In genomic region chr12:108869575-108869974, GRCm38 (mm10) we compare ENCODE assay signal across 11 mouse cellular contexts. TPM values are rescaled to one million over a fixed set of nuclear protein-coding genes. Genes with fewer than 3 reads are reported as not detected.
DNase-seq lines count a peak whose midpoint lies in the region; ATAC-seq and TF ChIP-seq lines count a peak whose summit lies in the region.
"Had no signal": no experiment of that assay in that cellular context is flagged by ENCODE, and none has a peak within 500 bp of the region (broad histone marks: within the 10 kb centered on the region; RNA-seq: fewer than 3 reads in every experiment).

No protein-coding gene starts in this region.

- no peaks in the 10 kb centered on the region for H3K9me3 ChIP-seq in CH12.LX (replicated peaks; ENCODE audit: low read length)
- H3K9me3 ChIP-seq: embryonic facial prominence, embryonic 15.5 days; limb, embryonic 12.5 days had no signal

- in situ Hi-C loops in CH12.LX (cut with MboI; ENCODE audit: low pct_ligation_motif_present, low pct_unique_long_range_greater_than_20kb, low sequenced_read_pairs), result no loop called here

- H3K4me2 ChIP-seq in CH12.LX (ENCODE audit: insufficient read depth, low read depth, poor library complexity, severe bottlenecking), result no peak overlapping the region
- H3K4me2 ChIP-seq: embryonic facial prominence, embryonic 15.5 days; limb, embryonic 12.5 days had no signal

- peak; percentile 67 for ATAC-seq in granulocyte monocyte progenitor cell, adult 5-6 weeks (replicated peaks; ENCODE audit: poor library complexity, severe bottlenecking)
- ATAC-seq in activated CD4-positive, CD25-positive, alpha-beta regulatory T cell, adult 4 months, result no peak

- H3K9ac ChIP-seq in CH12.LX (ENCODE audit: insufficient read depth, low read depth), result no peak overlapping the region
- H3K9ac ChIP-seq: embryonic facial prominence, embryonic 15.5 days; limb, embryonic 12.5 days had no signal

- dilution Hi-C loops in CH12.LX (cut with MboI; ENCODE audit: extremely low pct_ligation_motif_present, extremely low pct_unique_long_range_greater_than_20kb, low sequenced_read_pairs), result no loop called here

- peak; percentile 64 for TF ChIP-seq CTCF in layer of hippocampus, adult 2 months (conservative IDR thresholded peaks at IDR 0.05)
- TF ChIP-seq CTCF in CH12.LX (conservative IDR thresholded peaks at IDR 0.05 in 1 of 2, IDR thresholded peaks at IDR 0.05 in 1 of 2; ENCODE audit: low read depth in 2 of 2, low read length in 2 of 2), result peak in 1 of 2 experiments; percentile 40; a peak in 2 of 4 replicates

- DNase-seq in adrenal gland, postnatal 14 days, result peak; percentile 38
- no peak for DNase-seq in adrenal gland, adult 18-20 months (ENCODE audit: low spot score in 2 of 2)
- DNase-seq in layer of hippocampus, adult 2 months (ENCODE audit: low spot score in 2 of 2), result no peak
- DNase-seq in layer of hippocampus, postnatal 10 days (ENCODE audit: low spot score in 2 of 2), result no peak
- peak; percentile 31 for DNase-seq in CH12.LX (ENCODE audit: extremely low read depth)
- no peak for DNase-seq in yolk sac, embryonic 10.5 days (ENCODE audit: low spot score)
- DNase-seq: adrenal gland, postnatal 10 days had no signal

- H3K36me3 ChIP-seq in CH12.LX (replicated peaks in 1 of 2; ENCODE audit: control insufficient read depth in 1 of 2, insufficient read depth in 1 of 2, low read length in 1 of 2), result peaks cover 87 to 96% of the 10 kb centered on the region in 2 experiments

- no peak overlapping the region for H3K4me3 ChIP-seq in layer of hippocampus, adult 2 months
- no peak overlapping the region for H3K4me3 ChIP-seq in CH12.LX (replicated peaks in 1 of 3; ENCODE audit: low read depth in 2 of 3, low read length in 2 of 3, poor library complexity in 1 of 3)
- H3K4me3 ChIP-seq: embryonic facial prominence, embryonic 15.5 days; limb, embryonic 12.5 days had no signal

- no peak for TF ChIP-seq RAD21 in CH12.LX (IDR thresholded peaks at IDR 0.05; ENCODE audit: low read depth, low read length)

- no peak for TF ChIP-seq POLR2A in CH12.LX (IDR thresholded peaks at IDR 0.05; ENCODE audit: low read depth, low read length)

- H3K79me2 ChIP-seq in CH12.LX (replicated peaks; ENCODE audit: control insufficient read depth, extremely low read depth, insufficient read depth, poor library complexity, severe bottlenecking), result no peaks in the 10 kb centered on the region

- no peak for TF ChIP-seq EP300 in CH12.LX (IDR thresholded peaks at IDR 0.05; ENCODE audit: low read length)

- H3K27ac ChIP-seq in layer of hippocampus, adult 2 months, result no peak overlapping the region
- no peak overlapping the region for H3K27ac ChIP-seq in CH12.LX (ENCODE audit: insufficient read depth, low read depth)
- H3K27ac ChIP-seq: embryonic facial prominence, embryonic 15.5 days; limb, embryonic 12.5 days had no signal

- no peaks in the 10 kb centered on the region for H3K27me3 ChIP-seq in CH12.LX (replicated peaks)
- H3K27me3 ChIP-seq: embryonic facial prominence, embryonic 15.5 days; limb, embryonic 12.5 days had no signal

- no peaks in the 10 kb centered on the region for H3K4me1 ChIP-seq in CH12.LX (ENCODE audit: control insufficient read depth in 1 of 2, insufficient read depth in 2 of 2)
- H3K4me1 ChIP-seq: embryonic facial prominence, embryonic 15.5 days; limb, embryonic 12.5 days had no signal

TF ChIP-seq in CH12.LX, 34 proteins besides CTCF, POLR2A, EP300 and RAD21:
- TF ChIP-seq SMC3 (IDR thresholded peaks at IDR 0.05; ENCODE audit: low read depth, low read length), result peak; percentile 14; the same call in 1 of the 2 replicates
- no peak for TF ChIP-seq PAX5 (IDR thresholded peaks at IDR 0.05; ENCODE audit: low read length)
- TF ChIP-seq MXI1 (IDR thresholded peaks at IDR 0.05; ENCODE audit: low read depth, low read length), result no peak

RNA-seq across cellular contexts. Expression of gene Wdr25, which starts 23.9 kb away (rescaled TPM):
- 4.9 and 6.7 TPM in 2 replicates for total RNA-seq in adrenal gland, postnatal 14 days (2021)
- total RNA-seq in adrenal gland, adult 18-20 months (2021), result 1 to 10 TPM; 5.0 to 5.7 TPM
- total RNA-seq in layer of hippocampus, adult 2 months (2021), result 10 to 100 TPM; 11.0 to 12.2 TPM
- 1 to 10 TPM; 7.1 to 9.0 TPM for total RNA-seq in layer of hippocampus, postnatal 10 days (2021)
- total RNA-seq in CH12.LX (2012; rRNA removed), result 8.7 and 12.4 TPM in 2 replicates
- 8.3 and 11.0 TPM in 2 replicates for total RNA-seq in CH12.LX (2014; rRNA removed)
- polyA plus RNA-seq in CH12.LX (2012; ENCODE audit: insufficient read length, low read depth), result 10.8 and 17.8 TPM in 2 replicates
- total RNA-seq in granulocyte monocyte progenitor cell, adult 5-6 weeks (2014; fragmentation: Nextera tagmentation), result 7.9 and 16.6 TPM in 2 replicates
- 3.4 and 8.1 TPM in 2 replicates for total RNA-seq in granulocyte monocyte progenitor cell, adult 5-6 weeks (2017)
- 1 to 10 TPM; 3.3 to 6.9 TPM for polyA plus RNA-seq in activated CD4-positive, CD25-positive, alpha-beta regulatory T cell, adult 4 months (2017; shearing (Covaris generic))

RNA-seq across cellular contexts. Expression of gene Wars, which starts 24.4 kb away (rescaled TPM):
- 50.3 and 56.5 TPM in 2 replicates for total RNA-seq in adrenal gland, postnatal 14 days (2021)
- 10 to 100 TPM; 59.5 to 60.2 TPM for total RNA-seq in adrenal gland, adult 18-20 months (2021)
- 10 to 100 TPM; 82.0 to 86.2 TPM for total RNA-seq in layer of hippocampus, adult 2 months (2021)
- total RNA-seq in layer of hippocampus, postnatal 10 days (2021), result 10 to 100 TPM; 82.9 to 91.9 TPM
- total RNA-seq in CH12.LX (2012; rRNA removed), result 73.5 and 76.9 TPM in 2 replicates
- 83.0 and 88.0 TPM in 2 replicates for total RNA-seq in CH12.LX (2014; rRNA removed)
- 85.5 and 93.5 TPM in 2 replicates for polyA plus RNA-seq in CH12.LX (2012; ENCODE audit: insufficient read length, low read depth)
- total RNA-seq in granulocyte monocyte progenitor cell, adult 5-6 weeks (2014; fragmentation: Nextera tagmentation), result 27.5 and 42.9 TPM in 2 replicates
- total RNA-seq in granulocyte monocyte progenitor cell, adult 5-6 weeks (2017), result 65.5 and 69.5 TPM in 2 replicates
- 10 to 100 TPM; 54.6 to 59.1 TPM for polyA plus RNA-seq in activated CD4-positive, CD25-positive, alpha-beta regulatory T cell, adult 4 months (2017; shearing (Covaris generic))

RNA-seq across cellular contexts. Expression of gene Slc25a47, which starts 33.7 kb away (rescaled TPM):
- total RNA-seq in adrenal gland, postnatal 14 days (2021), result 16.3 and 33.9 TPM in 2 replicates
- total RNA-seq in adrenal gland, adult 18-20 months (2021), result 10 to 100 TPM; 12.6 to 14.6 TPM
- total RNA-seq in layer of hippocampus, adult 2 months (2021), result 1 to 10 TPM; 9.2 to 9.6 TPM
- total RNA-seq in layer of hippocampus, postnatal 10 days (2021), result 1 to 10 TPM; 8.7 to 8.8 TPM
- total RNA-seq in CH12.LX (2012; rRNA removed) (5.3 and 6.1 TPM in 2 replicates), CH12.LX (2014; rRNA removed) (2.7 and 3.1 TPM in 2 replicates)
- polyA plus RNA-seq in CH12.LX (2012; ENCODE audit: insufficient read length, low read depth), result 3.0 and 3.5 TPM in 2 replicates
- 8.6 and 10.8 TPM in 2 replicates for total RNA-seq in granulocyte monocyte progenitor cell, adult 5-6 weeks (2014; fragmentation: Nextera tagmentation)
- 2.4 and 5.2 TPM in 2 replicates for total RNA-seq in granulocyte monocyte progenitor cell, adult 5-6 weeks (2017)
- 1 to 10 TPM in 1 of 2 experiments, under 1 TPM in 1; 0.51 to 1.3 TPM for polyA plus RNA-seq in activated CD4-positive, CD25-positive, alpha-beta regulatory T cell, adult 4 months (2017; shearing (Covaris generic))

RNA-seq across cellular contexts. Expression of gene Slc25a29, which starts 33.9 kb away (rescaled TPM):
- 13.5 and 16.2 TPM in 2 replicates for total RNA-seq in adrenal gland, postnatal 14 days (2021)
- total RNA-seq in adrenal gland, adult 18-20 months (2021), result 10 to 100 TPM; 17.5 to 30.1 TPM
- 10 to 100 TPM; 21.7 to 23.3 TPM for total RNA-seq in layer of hippocampus, adult 2 months (2021)
- total RNA-seq in layer of hippocampus, postnatal 10 days (2021), result 10 to 100 TPM; 15.3 to 16.4 TPM
- total RNA-seq in CH12.LX (2012; rRNA removed) (2.0 and 2.6 TPM in 2 replicates), CH12.LX (2014; rRNA removed) (1.1 and 1.7 TPM in 2 replicates)
- 1.5 TPM in 2 replicates for polyA plus RNA-seq in CH12.LX (2012; ENCODE audit: insufficient read length, low read depth)
- total RNA-seq in granulocyte monocyte progenitor cell, adult 5-6 weeks (2014; fragmentation: Nextera tagmentation), result 0.34 and 2.9 TPM in 2 replicates
- total RNA-seq in granulocyte monocyte progenitor cell, adult 5-6 weeks (2017), result 0.39 and 2.9 TPM in 2 replicates
- 1 to 10 TPM; 2.2 to 4.4 TPM for polyA plus RNA-seq in activated CD4-positive, CD25-positive, alpha-beta regulatory T cell, adult 4 months (2017; shearing (Covaris generic))

Comparison
In these comparisons a context has a peak if more than half of its experiments do, and no peak if none do; other contexts are left out.
1. DNase-seq: peak in adrenal gland, postnatal 14 days (single experiment) and CH12.LX (single experiment); none in adrenal gland, adult 18-20 months (0 of 2), layer of hippocampus, adult 2 months (0 of 2), layer of hippocampus, postnatal 10 days (0 of 2) and yolk sac, embryonic 10.5 days (single experiment).